Mouse (Mus musculus): ENCODE results near the gene Pla2g16.

Pla2g16 gene

DNA sequence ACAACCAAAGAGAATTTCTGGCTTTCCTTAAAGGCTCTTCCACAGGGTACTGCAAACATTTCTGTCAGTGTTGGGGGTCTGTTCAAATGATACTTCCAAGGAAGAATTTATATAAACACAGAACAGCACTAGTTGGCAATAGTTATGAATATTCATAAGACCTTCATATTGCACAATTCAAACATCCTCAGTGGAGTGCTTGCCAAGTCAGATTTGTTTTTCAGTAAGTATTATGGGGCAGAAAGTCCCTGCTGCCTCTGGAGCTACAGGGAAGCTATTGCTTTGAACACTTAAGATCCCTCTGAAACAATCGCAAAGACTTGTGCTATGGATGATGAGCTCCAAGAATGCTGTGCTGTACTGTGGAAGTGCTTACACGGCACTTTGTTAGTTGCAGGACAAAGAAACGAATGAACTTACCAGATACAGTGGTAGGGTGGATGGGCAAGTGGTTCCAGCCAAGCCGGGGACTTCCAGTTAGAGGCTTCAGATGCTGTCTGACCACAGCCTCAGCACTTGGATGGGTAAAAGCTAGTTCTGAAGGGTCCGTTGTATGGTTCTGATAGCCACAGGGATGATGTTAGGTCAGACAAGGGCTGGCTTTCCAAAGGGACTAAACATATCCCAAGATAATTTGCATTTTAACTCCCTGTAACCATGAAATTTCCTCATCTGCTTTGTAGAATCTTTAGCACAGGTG is 59.1 kb downstream of the Pla2g16 start:
- DNase-seq: no peak

- no peak for DNase-seq
Measured at GRCm38 (mm10) chr19:7617085-7617484, 59.8 kb downstream of the Pla2g16 start.

GRCm38 (mm10) chr19:7617696-7618095 is 60.4 kb downstream of the Pla2g16 start:
- peak in 1 of 2 experiments; percentile 67 for DNase-seq

- DNase-seq: peak in 1 of 2 experiments; percentile 25
Measured at GRCm38 (mm10) chr19:7633021-7633420, 75.8 kb downstream of the Pla2g16 start.

DNA sequence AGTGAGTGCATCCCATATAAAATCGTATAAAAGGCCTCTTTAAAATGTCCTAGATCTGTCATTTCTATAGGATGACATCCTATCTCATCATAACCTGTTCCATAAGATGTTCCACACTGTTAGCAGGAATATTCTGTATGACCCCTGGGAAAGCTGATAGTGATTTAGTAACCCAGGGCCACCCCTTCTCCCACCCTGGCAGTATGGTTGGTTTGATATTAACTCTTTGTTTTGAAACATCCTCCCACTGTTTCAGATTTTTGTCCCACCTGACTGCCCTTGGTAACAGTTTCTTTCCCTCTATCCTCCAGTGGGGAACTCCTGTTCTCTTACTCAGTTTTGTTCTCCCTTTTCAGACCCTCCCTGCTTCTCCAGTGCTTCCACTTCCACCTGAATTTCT is 76.5 kb downstream of the Pla2g16 start:
- peak in 1 of 2 experiments; percentile 32 for DNase-seq
